Mouse (Mus musculus) midbrain, postnatal 0 days (tissue): Measurements from ENCODE around the gene Olfr96. TPM values are rescaled to one million over a fixed set of nuclear protein-coding genes. Genes with fewer than 3 reads are reported as not detected.

Source experiments
- ATAC-seq: fragments of 200-750 bp; cut with Nextera tagmentation; 2 replicates; pipeline ENCODE4 v1.8.0; 2017; ENCODE audit warnings: moderate number of reproducible peaks, mild to moderate bottlenecking, moderate TSS enrichment, moderate library complexity; ENCODE audit not compliant: low FRiP score
- DNase-seq: peaks from one replicate; pipeline ENCODE4 v3.0.0-alpha.2; 2015; ENCODE audit warnings: low spot score
- H3K27ac ChIP-seq: fragments of 300-500 bp; sonication (generic); 2 replicates; pipeline ENCODE4 v1.5.1; 2014; ENCODE audit warnings: low read depth, mild to moderate bottlenecking, low read length, mixed read lengths
- H3K27me3 ChIP-seq: fragments of 300-500 bp; sonication (generic); 2 replicates; pipeline ENCODE4 v1.6.1; 2014; ENCODE audit warnings: low read length, control low read depth, mixed read lengths; ENCODE audit not compliant: insufficient read depth
- H3K36me3 ChIP-seq: fragments of 300-500 bp; sonication (generic); 2 replicates; pipeline ENCODE4 v1.6.1; 2014; ENCODE audit warnings: low read length, control low read depth, mixed read lengths; ENCODE audit not compliant: insufficient read depth
- H3K4me1 ChIP-seq: fragments of 300-500 bp; sonication (generic); 2 replicates; pipeline ENCODE4 v1.6.1; 2014; ENCODE audit warnings: mild to moderate bottlenecking, control low read depth, antibody characterized with exemption, low read length, mixed read lengths; ENCODE audit not compliant: insufficient read depth
- H3K4me2 ChIP-seq: fragments of 300-500 bp; sonication (generic); 2 replicates; pipeline ENCODE4 v1.6.1; 2014; ENCODE audit warnings: low read depth, mild to moderate bottlenecking, low read length, mixed read lengths; ENCODE audit not compliant: poor library complexity, severe bottlenecking
- H3K4me3 ChIP-seq: fragments of 300-500 bp; sonication (generic); 2 replicates; pipeline ENCODE4 v1.5.1; 2014; ENCODE audit warnings: low read depth, mild to moderate bottlenecking, low read length, moderate library complexity
- H3K9ac ChIP-seq: fragments of 300-500 bp; sonication (generic); replicated peaks from 2 replicates; pipeline ENCODE4 v1.6.1; 2014; ENCODE audit warnings: mild to moderate bottlenecking, low read length, moderate library complexity, mixed read lengths; ENCODE audit not compliant: poor library complexity, severe bottlenecking
- H3K9me3 ChIP-seq: fragments of 300-500 bp; sonication (generic); 2 replicates; pipeline ENCODE4 v1.6.1; 2016; ENCODE audit warnings: low read length, control low read depth
- CTCF ChIP-seq: IDR thresholded peaks from 2 replicates; pipeline ENCODE4 v1.5.1; 2016; ENCODE audit warnings: antibody characterized with exemption, mild to moderate bottlenecking
- WGBS: fragments of 180-500 bp; shearing (Covaris S2); extraction: QIAGEN DNeasy Blood & Tissue Kit; methylation state at CpG from one replicate; pipeline ENCODE4 v1.1.7; 2014; 5-methylcytosine and 5-hydroxymethylcytosine counted together
- polyA plus RNA-seq: library from polyadenylated mRNA; unstranded; fragments of >200 nt; fragmentation: Nextera tagmentation; extraction: Ambion mirVana; gene quantifications from 2 replicates; pipeline ENCODE4 v1.2.1, GENCODE M21; 2015
- total RNA-seq: library from RNA; depleted of rRNA; stranded (reverse); fragments of >200 nt; gene quantifications from 2 replicates; pipeline ENCODE4 v1.2.3, GENCODE M21; 2014; rRNA removed

The Olfr96 gene
- total and polyA plus RNA-seq, 2 experiments from 2014 or later = not detected

DNA sequence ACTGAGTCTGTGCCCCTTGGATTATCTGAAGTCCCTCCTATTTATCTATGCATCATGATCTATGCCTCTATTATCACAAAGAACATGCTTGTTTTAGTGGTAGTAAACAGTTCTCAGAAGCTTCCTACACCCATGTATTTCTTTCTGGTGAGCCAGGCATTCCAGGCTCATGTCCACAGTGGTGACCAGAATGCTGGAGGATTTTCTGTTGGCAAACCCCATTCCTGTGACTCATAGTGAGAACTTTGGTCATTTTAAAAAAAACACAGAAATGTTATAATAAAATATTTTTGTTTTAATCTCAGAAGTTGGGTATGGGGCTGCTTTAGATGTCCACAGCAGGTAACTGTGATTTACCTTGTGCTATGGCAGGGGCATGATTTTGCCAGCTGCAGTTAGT, 29.5 kb downstream of the Olfr96 start:
- no peaks in the 10 kb centered on the region for H3K27me3 ChIP-seq
- no peak for ATAC-seq
- TF ChIP-seq CTCF = no peak
- no peak overlapping the region for H3K4me3 ChIP-seq
- H3K4me1 ChIP-seq = no peaks in the 10 kb centered on the region
- H3K27ac ChIP-seq = no peak overlapping the region
- no peak overlapping the region for H3K9ac ChIP-seq
- H3K9me3 ChIP-seq = no peaks in the 10 kb centered on the region
- no peak for DNase-seq
- H3K4me2 ChIP-seq = no peak overlapping the region
- no peaks in the 10 kb centered on the region for H3K36me3 ChIP-seq

GRCm38 (mm10) chr17:37250544-37250943, 30.6 kb downstream of the Olfr96 start:
- DNase-seq (no peak), ATAC-seq (no peak)
- no peak overlapping the region for H3K4me3 ChIP-seq
- H3K36me3 ChIP-seq = no peaks in the 10 kb centered on the region
- H3K4me2 ChIP-seq = no peak overlapping the region
- H3K9me3 ChIP-seq = no peaks in the 10 kb centered on the region
- 12% methylated on average over 1 of the region's 1 CpGs for WGBS
- TF ChIP-seq CTCF = peak; percentile 32
- no peak overlapping the region for H3K9ac ChIP-seq
- H3K27ac ChIP-seq = no peak overlapping the region
- H3K4me1 ChIP-seq = no peaks in the 10 kb centered on the region
- H3K27me3 ChIP-seq = no peaks in the 10 kb centered on the region

GRCm38 (mm10) chr17:37263626-37264025, 43.7 kb downstream of the Olfr96 start, which contains the start of gene Olfr98:
TSS of gene Olfr98 (minus strand) at chr17:37263749.
- Histone ChIP-seq H3K4me2 (no peak within 1 kb of the TSS), H3K36me3 (no peaks in the 10 kb centered on the region), H3K4me3 (no peak within 1 kb of the TSS), H3K27me3 (no peaks in the 10 kb centered on the region), H3K27ac (no peak within 1 kb of the TSS), H3K9me3 (no peaks in the 10 kb centered on the region), H3K4me1 (no peaks in the 10 kb centered on the region), H3K9ac (no peak within 1 kb of the TSS)
- TF ChIP-seq CTCF = no peak
- DNase-seq (no peak), ATAC-seq (no peak)
- 77% methylated on average over 1 of the region's 1 CpGs for WGBS

DNA sequence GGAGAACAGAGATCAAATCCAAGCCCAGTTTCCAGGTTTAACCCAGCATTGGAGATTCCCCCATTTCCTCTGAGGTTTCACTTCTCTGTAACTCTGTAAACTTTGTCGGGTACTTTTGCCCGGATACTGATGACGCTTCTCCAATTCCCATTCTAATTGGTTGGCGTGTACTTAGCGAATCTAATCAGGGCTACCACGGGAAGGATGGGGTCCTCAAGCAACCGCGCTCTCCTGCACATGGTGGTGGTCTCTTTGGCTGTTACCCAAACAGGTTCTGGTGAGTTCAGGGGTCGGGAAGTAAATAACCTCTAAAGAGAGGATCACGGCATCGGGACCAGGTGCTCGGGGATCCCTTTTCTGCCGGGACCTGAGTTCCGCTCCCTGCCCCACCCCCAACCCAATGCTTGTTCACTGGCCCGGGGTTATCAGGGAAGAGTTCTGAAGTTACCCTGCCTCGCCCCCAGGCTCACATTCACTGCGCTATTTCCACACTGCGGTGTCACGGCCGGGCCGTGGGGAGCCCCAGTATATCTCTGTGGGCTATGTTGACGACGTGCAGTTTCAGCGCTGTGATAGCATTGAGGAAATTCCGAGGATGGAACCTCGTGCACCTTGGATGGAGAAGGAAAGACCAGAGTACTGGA, 50.2 kb downstream of the Olfr96 start, which contains the start of gene H2-M3:
Gene H2-M3, plus strand, starts transcription at position 163 of the 644 bp plus-strand sequence.
- 3% methylated on average over 26 of the region's 26 CpGs for WGBS
- H3K4me2 ChIP-seq = peak within 1 kb of the TSS; percentile 93
- no peaks in the 10 kb centered on the region for H3K27me3 ChIP-seq
- no peaks in the 10 kb centered on the region for H3K36me3 ChIP-seq
- TF ChIP-seq CTCF = no peak
- H3K27ac ChIP-seq = no peak within 1 kb of the TSS
- H3K9me3 ChIP-seq = no peaks in the 10 kb centered on the region
- 0 out of 2 replicates have a peak, but pooled peaks cover 4% of the 10 kb centered on the region for H3K4me1 ChIP-seq
- H3K9ac ChIP-seq = peak within 1 kb of the TSS; percentile 44
- DNase-seq = peak; percentile 90
- ATAC-seq = peak; percentile 97
- H3K4me3 ChIP-seq = peak within 1 kb of the TSS; percentile 53

- H3K4me2 ChIP-seq = peak overlapping the region; percentile 93
- H3K4me1 ChIP-seq = 0 out of 2 replicates have a peak, but pooled peaks cover 4% of the 10 kb centered on the region
- ATAC-seq = no peak; the same call in 1 of the 2 replicates
- TF ChIP-seq CTCF = no peak
- no peaks in the 10 kb centered on the region for H3K9me3 ChIP-seq
- 67% methylated on average over 8 of the region's 8 CpGs for WGBS
- H3K36me3 ChIP-seq = no peaks in the 10 kb centered on the region
- peak overlapping the region; percentile 53 for H3K4me3 ChIP-seq
- peak overlapping the region; percentile 44; the same call in 1 of the 2 replicates for H3K9ac ChIP-seq
- H3K27me3 ChIP-seq = no peaks in the 10 kb centered on the region
- DNase-seq = no peak
- no peak overlapping the region for H3K27ac ChIP-seq
Measured at GRCm38 (mm10) chr17:37270702-37271092, 50.8 kb downstream of the Olfr96 start.

DNA sequence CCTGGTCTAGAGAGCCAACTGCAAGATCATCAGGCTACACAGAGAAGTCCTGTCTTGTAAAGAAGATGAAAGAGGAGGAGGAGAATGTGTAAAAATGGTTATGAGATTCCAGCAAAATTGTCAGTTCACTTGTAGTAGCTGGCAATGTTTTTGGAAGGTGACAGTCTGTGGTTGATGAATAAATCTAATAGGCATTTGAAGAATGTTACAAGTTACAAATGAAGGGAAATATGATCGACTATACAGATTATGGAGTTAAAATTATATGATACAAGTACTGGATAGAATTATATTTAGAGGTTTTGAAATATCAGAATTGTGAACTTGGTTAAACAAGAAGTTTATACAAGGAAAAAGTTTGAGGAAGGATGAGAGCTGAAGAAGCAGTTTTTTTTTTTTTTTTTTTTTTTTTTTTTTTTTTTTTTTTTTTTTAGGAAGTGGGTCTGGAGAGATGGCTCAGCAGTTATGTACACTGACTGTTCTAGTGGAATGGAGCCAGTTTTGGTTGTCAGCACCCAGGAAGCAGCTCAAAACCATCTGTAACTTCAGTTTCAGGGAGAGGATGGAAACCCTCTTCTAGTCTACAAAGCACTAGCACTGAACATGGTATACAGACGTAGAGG, 55.8 kb downstream of the Olfr96 start:
- no peaks in the 10 kb centered on the region for H3K9me3 ChIP-seq
- no peaks in the 10 kb centered on the region for H3K36me3 ChIP-seq
- no peak for DNase-seq
- no peak overlapping the region for H3K4me2 ChIP-seq
- ATAC-seq = no peak
- no peak overlapping the region for H3K4me3 ChIP-seq
- H3K9ac ChIP-seq = no peak overlapping the region
- 86% methylated on average over 2 of the region's 2 CpGs for WGBS
- no peaks in the 10 kb centered on the region for H3K4me1 ChIP-seq
- H3K27me3 ChIP-seq = no peaks in the 10 kb centered on the region
- H3K27ac ChIP-seq = no peak overlapping the region
- no peak for TF ChIP-seq CTCF

Other genes with a start within 250 kb of the Olfr96 start
- gene 2410137M14Rik, start 238.9 kb upstream of the Olfr96 start, total RNA-seq = not detected in 2 replicates
- 0.39 and 0.52 TPM in 2 replicates for gene 2410137M14Rik, start 238.9 kb upstream of the Olfr96 start, polyA plus RNA-seq
- 2.0 and 4.3 TPM in 2 replicates for gene H2-M5, start 230.6 kb upstream of the Olfr96 start, total RNA-seq
- gene H2-M5, start 230.6 kb upstream of the Olfr96 start, polyA plus RNA-seq = 1.3 and 1.6 TPM in 2 replicates
- 140 and 182 TPM in 2 replicates for gene Zfp57, start 219.0 kb upstream of the Olfr96 start, total RNA-seq
- gene Zfp57, start 219.0 kb upstream of the Olfr96 start, polyA plus RNA-seq = 166 and 171 TPM in 2 replicates
- gene Mog, start 196.7 kb upstream of the Olfr96 start, total RNA-seq = not detected in 2 replicates
- gene Mog, start 196.7 kb upstream of the Olfr96 start, polyA plus RNA-seq = 0.95 and 1.1 TPM in 2 replicates
- gene Gabbr1, start 174.2 kb upstream of the Olfr96 start, total RNA-seq = 633 and 639 TPM in 2 replicates
- gene Gabbr1, start 174.2 kb upstream of the Olfr96 start, polyA plus RNA-seq = 111 and 116 TPM in 2 replicates
- not detected in 2 replicates for gene Olfr90, start 131.6 kb upstream of the Olfr96 start, total RNA-seq
- not detected in 2 replicates for gene Olfr90, start 131.6 kb upstream of the Olfr96 start, polyA plus RNA-seq
- gene Olfr91, start 121.9 kb upstream of the Olfr96 start, total RNA-seq = not detected in 2 replicates
- not detected in 2 replicates for gene Olfr91, start 121.9 kb upstream of the Olfr96 start, polyA plus RNA-seq
- not detected in 2 replicates for gene Olfr92, start 100.1 kb upstream of the Olfr96 start, total RNA-seq
- not detected in 2 replicates for gene Olfr92, start 100.1 kb upstream of the Olfr96 start, polyA plus RNA-seq
- not detected in 2 replicates for gene Olfr93, start 58.7 kb upstream of the Olfr96 start, total RNA-seq
- not detected in 2 replicates for gene Olfr93, start 58.7 kb upstream of the Olfr96 start, polyA plus RNA-seq
- gene Ubd, start 26.3 kb upstream of the Olfr96 start, total RNA-seq = not detected in 2 replicates
- gene Ubd, start 26.3 kb upstream of the Olfr96 start, polyA plus RNA-seq = not detected in 2 replicates
- not detected in 2 replicates for gene Olfr94, start 19.2 kb upstream of the Olfr96 start, total RNA-seq
- gene Olfr94, start 19.2 kb upstream of the Olfr96 start, polyA plus RNA-seq = not detected in 2 replicates
- gene Olfr95, start 7.0 kb upstream of the Olfr96 start, total RNA-seq = not detected in 2 replicates
- 0.02 TPM in 1 of 2 replicates, not detected in the other for gene Olfr95, start 7.0 kb upstream of the Olfr96 start, polyA plus RNA-seq
- not detected in 2 replicates for gene Olfr97, start 17.2 kb downstream of the Olfr96 start, total RNA-seq
- gene Olfr97, start 17.2 kb downstream of the Olfr96 start, polyA plus RNA-seq = not detected in 2 replicates
- not detected in 2 replicates for gene Olfr98, start 43.6 kb downstream of the Olfr96 start, total RNA-seq
- not detected in 2 replicates for gene Olfr98, start 43.6 kb downstream of the Olfr96 start, polyA plus RNA-seq
- 1.6 TPM in 2 replicates for gene H2-M3, start 50.1 kb downstream of the Olfr96 start, total RNA-seq
- gene H2-M3, start 50.1 kb downstream of the Olfr96 start, polyA plus RNA-seq = 2.5 and 2.6 TPM in 2 replicates
- not detected in 2 replicates for gene Olfr99, start 63.3 kb downstream of the Olfr96 start, total RNA-seq
- not detected in 2 replicates for gene Olfr99, start 63.3 kb downstream of the Olfr96 start, polyA plus RNA-seq
- gene Olfr101, start 84.2 kb downstream of the Olfr96 start, total RNA-seq = not detected in 2 replicates
- gene Olfr101, start 84.2 kb downstream of the Olfr96 start, polyA plus RNA-seq = not detected in 2 replicates
- gene Olfr102, start 96.9 kb downstream of the Olfr96 start, total RNA-seq = not detected in 2 replicates
- gene Olfr102, start 96.9 kb downstream of the Olfr96 start, polyA plus RNA-seq = not detected in 2 replicates
- not detected in 2 replicates for gene Olfr103, start 119.6 kb downstream of the Olfr96 start, total RNA-seq
- gene Olfr103, start 119.6 kb downstream of the Olfr96 start, polyA plus RNA-seq = not detected in 2 replicates
- gene Olfr104-ps, start 139.4 kb downstream of the Olfr96 start, total RNA-seq = 0.33 TPM in 1 of 2 replicates, not detected in the other
- gene Olfr104-ps, start 139.4 kb downstream of the Olfr96 start, polyA plus RNA-seq = not detected in 2 replicates
- not detected in 2 replicates for gene Olfr105-ps, start 158.9 kb downstream of the Olfr96 start, total RNA-seq
- gene Olfr105-ps, start 158.9 kb downstream of the Olfr96 start, polyA plus RNA-seq = not detected in 2 replicates
- not detected in 2 replicates for gene Olfr106-ps, start 170.2 kb downstream of the Olfr96 start, total RNA-seq
- not detected in 2 replicates for gene Olfr106-ps, start 170.2 kb downstream of the Olfr96 start, polyA plus RNA-seq
- not detected in 2 replicates for gene Olfr107, start 179.1 kb downstream of the Olfr96 start, total RNA-seq
- gene Olfr107, start 179.1 kb downstream of the Olfr96 start, polyA plus RNA-seq = not detected in 2 replicates
- gene Olfr108, start 225.3 kb downstream of the Olfr96 start, total RNA-seq = not detected in 2 replicates
- not detected in 2 replicates for gene Olfr108, start 225.3 kb downstream of the Olfr96 start, polyA plus RNA-seq
- not detected in 2 replicates for gene Olfr109, start 238.8 kb downstream of the Olfr96 start, total RNA-seq
- gene Olfr109, start 238.8 kb downstream of the Olfr96 start, polyA plus RNA-seq = not detected in 2 replicates